Mouse (Mus musculus) CD4-positive helper T cell, adult 2 months (primary cell): ENCODE data around the gene Srebf1.
A peak's percentile ranks its signal among the peaks of the same experiment; 100 is the strongest.

ENCODE experiments used
- DNase-seq: peaks from one replicate; pipeline ENCODE4 v3.0.0-alpha.2; 2012; ENCODE audit warnings: low read depth, missing footprints, low spot score

Srebf1 gene

DNA sequence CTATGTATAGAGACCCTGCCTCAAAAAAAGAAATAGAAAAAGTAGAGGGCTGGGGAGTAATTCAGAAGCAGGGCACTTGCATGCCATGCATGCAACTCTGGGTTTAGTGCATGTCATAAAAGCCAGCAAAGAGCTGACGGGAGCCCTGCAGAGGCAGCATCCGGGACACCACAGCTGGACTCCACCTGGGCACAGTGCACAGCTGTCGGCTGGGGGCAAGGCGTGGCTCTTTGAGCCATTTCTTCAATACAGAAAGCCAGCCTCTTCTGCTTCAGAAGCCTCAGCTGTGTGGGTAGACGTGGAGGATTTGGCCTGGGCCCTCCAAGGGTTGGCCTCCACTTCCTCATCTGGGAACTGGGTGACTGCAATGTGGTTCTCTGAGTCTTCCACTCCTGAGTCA is 13.0 kb upstream of the Srebf1 start:
- DNase-seq = no peak

DNA sequence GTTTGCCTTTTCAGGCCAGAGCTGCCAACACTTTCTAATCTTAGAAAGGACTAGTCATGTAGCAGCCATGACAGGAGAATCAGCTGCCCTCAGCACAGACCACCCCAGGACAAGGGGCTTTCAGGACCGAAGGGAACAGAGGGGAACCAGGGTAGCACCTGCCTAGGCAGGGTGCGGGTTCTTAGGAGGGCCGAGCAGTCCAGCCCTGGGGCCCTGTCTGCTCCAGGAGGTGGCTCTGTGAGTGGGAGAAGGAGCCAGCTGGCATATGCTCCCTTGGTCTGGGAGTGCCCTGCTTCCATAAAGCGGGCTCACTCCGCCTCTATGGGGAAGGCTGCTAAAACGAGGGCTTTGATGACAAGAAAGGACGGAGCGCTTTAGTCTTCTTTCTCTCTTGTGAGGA is 10.9 kb upstream of the Srebf1 start:
- no peak for DNase-seq

DNA sequence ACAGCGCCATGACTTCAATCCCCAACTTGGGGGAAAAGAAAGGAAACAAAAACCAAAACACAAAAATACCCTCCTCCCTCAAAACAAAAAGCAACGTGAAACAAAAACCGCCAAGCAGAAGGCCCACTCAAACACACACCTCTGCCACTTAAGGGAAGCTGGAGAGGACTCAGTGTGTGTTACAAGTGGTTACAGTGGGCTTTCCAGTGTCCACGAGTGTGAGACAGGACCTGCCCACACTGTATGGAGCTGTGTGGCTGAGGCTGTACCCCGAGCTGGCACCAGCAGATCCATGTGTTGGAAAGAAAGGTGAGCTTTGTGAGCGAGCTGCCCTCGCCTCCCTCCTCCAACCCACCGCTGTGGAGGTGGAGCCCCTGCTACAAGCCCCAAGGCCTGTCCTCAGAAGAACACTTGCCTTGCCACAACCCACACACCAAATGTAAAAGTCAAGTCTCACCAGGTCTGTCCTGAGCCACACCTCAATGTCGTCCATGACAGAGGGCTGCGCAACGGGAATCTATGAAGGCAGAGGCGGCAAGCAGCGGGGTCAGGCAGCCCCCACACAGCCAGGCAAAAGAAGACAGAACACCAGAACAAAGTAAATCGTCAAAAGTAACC is 10.2 kb upstream of the Srebf1 start:
- no peak for DNase-seq

DNA sequence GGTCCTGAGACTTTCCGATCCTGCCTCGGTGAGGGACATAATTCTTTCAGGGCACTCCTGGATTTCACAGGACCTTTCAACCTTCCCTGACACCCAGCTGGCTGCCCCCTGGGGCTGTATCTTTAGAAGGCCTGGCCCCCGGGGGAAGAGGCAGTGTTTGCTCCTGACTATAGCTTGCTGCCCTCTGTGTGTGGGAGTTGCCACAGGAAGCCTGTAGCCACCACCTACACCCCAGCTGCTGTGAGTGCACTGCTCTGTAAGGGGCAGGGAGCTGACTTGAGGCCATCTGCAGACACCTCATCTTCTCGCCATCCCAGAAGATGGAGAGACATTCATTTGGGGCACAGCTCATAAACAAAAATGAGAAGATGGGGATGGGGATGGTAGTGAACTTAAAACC is 9.6 kb upstream of the Srebf1 start:
- DNase-seq = peak; percentile 36

DNA sequence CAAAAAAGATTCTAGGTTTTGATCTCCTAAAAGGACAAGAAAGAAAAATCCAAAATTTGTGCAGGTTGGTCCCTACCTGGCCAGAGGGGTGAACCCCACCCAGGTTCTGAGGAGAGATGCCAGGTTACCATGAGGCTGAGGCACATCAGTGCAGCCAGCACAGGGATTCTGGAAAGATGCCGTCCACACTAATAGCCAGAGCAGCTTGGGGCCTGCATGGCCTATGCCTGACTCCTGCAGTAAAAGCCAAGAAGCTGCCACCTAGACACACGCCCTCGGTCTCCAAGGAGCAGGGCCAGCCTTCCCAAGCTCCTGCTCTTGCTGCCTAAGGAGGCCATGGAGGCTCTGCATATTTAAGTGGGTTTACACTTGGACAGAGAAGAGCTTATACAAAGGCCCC is 8.9 kb upstream of the Srebf1 start:
- no peak for DNase-seq

DNA sequence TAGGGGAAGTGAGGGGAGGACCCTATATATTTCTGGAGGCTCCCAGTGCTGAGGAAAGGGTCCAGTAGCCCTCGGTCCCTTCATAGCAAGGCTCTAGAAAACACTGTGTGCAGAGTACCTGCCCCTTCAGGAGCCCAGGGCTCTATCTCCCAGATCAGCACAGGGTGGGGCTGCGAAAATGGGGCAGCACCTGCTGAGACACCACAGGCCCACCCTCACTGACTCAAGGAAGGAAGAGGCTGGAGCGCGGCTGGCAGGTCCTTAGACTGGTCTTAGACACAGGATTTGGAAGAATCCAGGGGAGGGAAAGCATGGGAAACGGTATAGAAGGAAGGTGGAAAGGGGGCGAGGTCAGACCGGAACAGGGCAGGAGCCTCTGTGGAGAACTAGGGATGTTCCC is 8.1 kb upstream of the Srebf1 start:
- DNase-seq = no peak

DNA sequence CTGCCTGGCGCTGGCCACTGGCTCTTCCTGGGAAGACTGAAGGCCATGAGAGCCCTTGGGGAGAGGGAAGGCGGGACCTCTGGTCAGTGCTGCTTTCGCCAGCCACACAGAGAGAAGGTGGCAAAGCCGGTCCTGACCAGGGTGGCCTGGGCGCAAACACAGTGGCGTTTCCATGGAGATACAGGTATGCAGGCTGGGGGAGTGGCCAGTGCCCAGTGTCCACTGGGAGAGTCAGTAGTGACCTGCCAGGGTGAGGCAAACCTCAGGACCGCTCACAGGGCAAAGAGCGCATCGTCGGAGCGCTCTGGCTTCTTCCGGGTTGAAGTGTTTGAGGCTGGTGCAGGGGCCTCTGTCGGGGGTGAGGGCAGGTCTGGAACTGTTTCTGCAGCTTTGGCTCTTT is 7.4 kb upstream of the Srebf1 start:
- no peak for DNase-seq

DNA sequence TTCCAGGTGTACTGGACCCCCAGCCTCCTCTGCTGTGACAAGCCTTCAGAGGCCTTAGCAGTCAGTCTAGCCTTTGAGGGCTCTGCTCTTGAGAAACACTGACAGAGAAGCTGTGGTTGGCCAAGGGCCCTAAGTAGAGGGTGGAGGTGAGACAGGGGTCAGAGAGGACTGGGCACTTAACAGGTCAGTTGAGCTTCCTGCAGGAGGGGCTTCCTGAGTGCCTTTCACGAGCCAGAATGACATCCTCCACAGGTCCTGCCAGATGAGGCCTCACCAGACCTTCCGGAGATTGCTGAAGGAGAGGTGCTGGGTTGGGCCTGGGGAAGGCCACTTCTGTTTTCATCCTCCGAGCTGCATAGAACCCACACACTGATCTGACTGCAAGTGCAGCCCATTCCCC is 6.1 kb upstream of the Srebf1 start:
- no peak for DNase-seq

DNA sequence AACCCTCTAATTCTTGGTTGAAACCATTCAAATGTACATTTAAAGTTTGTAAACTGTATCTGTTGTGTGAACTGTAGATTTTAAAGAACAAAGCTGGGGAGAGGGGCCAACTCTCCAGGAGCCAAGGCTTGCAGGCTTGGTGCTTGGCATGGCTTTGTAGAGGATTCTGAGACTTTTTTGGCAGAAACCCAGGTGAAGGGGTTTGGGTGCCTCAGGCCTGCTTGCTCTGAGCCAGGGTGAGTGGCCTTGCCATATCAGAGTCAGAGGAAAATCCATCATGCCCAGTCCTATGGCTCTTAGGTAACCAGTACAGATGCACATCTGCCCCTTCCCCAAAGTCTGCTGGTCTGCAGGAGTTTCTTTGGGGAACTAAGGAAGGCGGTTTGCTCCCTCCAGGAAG is 3.5 kb upstream of the Srebf1 start:
- DNase-seq = no peak

DNA sequence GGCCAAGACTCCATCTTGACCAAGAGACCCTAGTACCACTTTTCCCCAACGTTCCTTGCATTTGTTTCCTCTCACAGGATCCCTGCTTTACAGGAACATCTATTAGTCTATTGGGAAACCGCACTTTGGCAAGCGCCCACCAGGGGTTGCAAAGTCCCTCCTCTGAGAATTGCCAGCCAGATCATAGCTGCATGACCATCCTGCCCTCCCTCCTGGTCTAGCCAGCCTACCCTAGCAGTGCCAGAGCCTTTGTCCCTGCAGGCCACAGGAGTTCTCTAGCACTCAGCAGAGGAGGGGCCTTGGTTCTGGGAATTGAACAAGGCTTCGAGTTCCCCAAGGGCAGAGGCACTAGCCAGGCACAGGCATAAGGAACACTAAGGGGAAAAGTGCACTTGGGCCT is 2.3 kb upstream of the Srebf1 start:
- no peak for DNase-seq

DNA sequence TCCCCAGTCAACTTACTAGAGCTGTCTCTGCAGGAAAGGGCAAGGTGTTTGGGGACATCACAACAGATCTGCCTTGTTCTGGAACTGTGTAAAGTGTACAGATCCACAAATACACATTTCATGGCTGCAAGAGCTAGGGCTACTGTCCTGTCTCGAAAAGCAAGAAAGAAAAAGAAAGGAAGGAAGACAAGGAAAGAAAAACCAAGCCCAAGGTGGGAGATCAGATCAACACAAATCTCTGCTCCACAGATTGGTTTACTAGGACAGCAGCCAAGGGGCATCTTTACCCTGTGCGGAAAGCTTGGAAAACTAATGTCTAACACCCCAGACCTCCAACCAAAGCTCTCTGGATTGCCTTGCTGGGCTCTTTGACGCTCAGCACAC is 304 bp downstream of the Srebf1 start:
- no peak for DNase-seq

DNA sequence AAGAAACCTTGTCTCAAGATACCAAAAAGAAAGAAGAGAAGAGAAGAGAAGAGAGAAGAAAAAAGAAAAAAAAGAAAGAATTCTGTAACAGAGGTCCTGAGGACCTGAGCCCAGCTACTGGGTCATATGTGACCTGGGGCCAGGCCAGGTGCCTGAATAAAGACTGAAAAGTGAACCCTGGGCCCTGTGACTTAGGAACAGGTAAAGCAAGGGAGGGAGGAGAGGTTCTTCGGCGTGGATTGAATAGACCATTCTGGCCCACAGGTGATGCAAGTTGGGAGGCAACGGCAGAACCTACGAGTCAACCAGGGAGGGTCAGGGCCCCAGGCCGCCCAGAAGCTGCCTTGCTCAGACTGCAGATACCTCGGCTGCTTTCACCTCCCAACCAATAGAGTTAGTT is 956 bp downstream of the Srebf1 start:
- DNase-seq = no peak

DNA sequence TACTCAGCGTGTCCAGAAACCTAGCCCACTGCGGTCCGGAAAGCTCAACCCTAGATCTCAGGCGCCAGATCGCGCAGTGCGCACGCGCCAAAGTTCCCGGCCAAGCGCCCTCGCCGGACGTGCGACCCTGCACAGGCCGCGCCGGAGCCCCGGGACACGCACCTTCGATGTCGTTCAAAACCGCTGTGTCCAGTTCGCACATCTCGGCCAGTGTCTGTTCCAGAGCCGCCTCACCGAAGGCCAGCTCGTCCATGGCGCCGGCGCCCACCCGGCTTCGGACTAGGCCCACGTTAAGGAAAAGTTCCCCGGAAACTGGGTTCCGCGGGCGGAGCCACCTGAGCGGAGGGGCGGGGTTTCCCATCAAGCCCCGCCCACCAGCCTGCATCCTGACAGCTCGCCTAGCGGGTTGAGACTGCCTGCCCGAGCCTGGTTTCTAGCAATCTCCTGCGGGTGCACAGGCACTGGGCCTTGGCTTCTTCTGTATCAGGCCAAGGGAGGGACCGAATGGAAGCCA is 2.0 kb downstream of the Srebf1 start:
- DNase-seq = peak; percentile 95

DNA sequence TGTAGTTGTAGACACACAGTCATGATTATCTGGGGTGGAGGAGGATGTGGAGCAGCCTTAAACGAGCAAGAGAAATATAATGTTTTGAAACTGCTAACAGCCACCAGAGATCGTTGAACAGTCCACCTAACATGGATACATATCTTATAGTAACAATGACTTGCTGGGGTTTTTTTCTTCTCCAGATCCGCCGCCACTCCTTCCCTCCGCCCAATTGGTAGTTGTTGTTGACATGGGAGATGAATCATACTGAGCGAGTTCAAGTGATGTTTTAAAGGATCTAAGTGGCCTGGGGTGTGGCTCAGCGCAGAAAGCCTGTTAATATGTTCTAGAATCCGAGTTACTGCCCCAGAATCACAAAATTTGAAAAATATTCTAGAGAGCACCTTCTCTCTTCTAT is 2.8 kb downstream of the Srebf1 start:
- peak; percentile 66 for DNase-seq

DNA sequence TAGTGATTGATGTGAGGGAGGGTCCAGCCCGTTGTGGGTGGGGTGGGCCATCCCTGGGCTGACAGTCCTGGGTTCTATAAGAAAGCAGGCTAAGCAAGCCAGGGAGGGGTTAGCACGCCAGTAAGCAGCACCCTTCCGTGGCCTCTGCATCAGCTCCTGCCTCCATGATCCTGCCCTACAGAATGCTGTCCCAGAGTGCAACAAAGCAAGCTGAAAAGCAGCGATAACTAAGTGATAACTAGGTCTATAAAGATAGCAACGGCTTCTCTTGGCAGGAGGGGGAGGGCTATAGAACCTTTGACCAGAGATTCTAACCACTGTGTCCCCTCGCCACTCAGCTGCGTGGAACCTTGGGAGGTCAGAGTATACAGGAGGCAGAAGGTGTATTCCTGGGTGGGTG is 4.9 kb downstream of the Srebf1 start:
- DNase-seq = no peak

DNA sequence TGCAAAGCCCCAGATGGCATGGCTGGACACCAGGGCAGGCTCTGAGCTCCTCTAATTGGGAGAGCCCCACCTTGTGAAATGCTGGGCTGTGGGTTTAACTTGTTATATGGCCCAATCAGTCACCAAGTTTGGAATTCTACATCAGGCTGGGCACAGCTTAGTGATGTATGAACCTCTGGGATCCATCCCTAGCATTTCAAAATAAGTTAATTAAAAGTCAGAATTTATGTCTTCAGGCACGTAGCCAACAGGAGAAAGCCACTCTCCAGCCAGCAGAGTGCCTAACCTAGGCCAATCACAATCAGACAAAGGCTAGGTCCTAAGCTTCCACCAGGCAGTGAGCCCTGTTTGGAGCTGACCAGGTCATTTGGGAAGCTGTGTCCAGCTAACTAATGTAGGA is 5.7 kb downstream of the Srebf1 start:
- no peak for DNase-seq

DNA sequence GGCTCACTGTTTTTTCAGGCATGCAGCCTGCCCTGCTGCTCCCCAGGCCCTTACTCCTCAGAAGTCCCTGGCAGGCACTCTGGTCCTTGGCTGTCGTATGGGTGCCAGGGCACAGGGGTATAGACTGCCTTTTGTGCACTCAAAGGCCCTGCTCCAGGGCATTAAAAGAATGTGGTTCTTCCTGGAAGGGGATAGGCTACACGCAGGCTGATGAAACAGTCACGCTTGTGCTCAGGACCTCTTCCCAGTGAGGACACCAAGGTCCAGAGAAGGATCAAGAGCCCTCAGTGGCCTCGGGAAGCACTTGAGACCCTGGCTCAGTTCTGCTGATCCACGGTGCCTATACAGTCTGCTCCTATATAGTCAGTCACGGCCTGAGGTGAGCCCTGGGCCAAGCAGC is 9.1 kb downstream of the Srebf1 start:
- DNase-seq = no peak

DNA sequence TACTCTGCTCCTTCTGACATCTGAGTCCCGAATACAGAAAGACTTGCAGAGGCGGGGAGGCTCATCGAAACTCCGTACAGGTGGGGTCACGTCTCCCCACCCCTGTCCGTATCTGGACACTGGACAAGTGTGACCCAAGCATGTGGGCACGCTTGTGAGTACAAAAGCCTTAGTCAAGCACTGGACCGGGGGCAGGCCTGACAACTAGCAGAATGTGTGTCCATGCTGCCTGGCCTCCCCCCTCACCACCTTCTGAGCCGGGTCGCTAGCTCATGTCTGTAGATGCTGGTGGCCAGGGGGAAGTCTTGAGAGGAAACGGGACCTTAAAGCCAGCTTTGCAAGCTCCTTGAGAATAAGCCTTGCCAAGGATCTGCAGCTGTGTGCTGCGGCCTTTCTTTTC is 10.6 kb downstream of the Srebf1 start:
- no peak for DNase-seq

DNA sequence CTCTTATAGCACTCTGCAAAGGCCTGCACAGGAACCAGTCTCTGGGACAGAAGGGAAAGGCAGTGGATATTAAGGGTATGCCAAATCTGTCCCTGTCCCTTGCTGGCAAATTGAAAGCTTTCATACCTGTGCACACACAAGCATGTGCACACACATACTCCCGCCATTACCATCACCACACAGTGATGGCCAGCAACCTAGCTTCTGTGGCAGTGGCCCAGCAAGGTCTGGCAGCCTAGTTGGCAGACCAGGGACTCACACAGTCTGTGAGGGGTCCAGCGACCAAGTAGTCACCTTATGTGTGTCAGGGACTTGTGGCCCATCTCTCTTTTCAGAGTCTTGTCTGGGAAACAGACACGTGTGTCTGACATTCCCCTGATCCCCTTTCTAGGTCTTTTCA is 11.2 kb downstream of the Srebf1 start:
- no peak for DNase-seq

DNA sequence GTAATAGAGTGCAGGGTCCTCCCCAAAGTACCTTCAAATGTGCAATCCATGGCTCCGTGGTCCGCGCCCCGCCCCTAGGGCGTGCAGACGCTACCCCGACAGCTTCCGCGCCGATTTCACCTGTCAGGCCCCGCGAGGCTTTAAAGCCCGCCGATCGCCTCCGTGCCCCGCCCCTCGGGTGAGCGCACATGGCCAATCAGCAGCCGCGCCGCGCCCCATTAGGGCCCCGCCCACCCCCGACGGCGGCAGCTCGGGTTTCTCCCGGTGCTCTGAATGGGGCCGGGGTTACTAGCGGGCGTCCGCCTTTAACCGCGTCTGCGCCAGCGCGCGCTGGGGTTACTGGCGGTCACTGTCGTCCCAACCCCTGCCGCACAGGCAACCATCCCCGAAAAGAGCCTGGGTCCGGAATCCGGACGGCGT is 12.1 kb downstream of the Srebf1 start:
- DNase-seq = peak; percentile 96

DNA sequence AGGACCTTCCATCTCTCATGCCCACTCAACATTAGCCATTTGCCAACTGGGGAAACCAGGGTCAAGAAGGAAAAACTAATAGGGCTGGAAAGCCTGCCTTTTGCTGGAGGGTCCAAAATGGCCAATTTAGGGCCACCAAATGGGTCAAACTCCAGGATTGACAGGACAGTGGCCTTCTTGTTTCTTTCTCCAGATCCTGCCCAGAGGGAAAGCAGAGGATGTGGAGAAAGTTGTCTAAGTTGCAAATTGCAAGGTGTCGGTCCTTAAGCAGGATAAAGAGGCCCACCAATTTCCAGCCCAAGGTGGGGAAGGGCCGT is 12.5 kb downstream of the Srebf1 start:
- no peak for DNase-seq

DNA sequence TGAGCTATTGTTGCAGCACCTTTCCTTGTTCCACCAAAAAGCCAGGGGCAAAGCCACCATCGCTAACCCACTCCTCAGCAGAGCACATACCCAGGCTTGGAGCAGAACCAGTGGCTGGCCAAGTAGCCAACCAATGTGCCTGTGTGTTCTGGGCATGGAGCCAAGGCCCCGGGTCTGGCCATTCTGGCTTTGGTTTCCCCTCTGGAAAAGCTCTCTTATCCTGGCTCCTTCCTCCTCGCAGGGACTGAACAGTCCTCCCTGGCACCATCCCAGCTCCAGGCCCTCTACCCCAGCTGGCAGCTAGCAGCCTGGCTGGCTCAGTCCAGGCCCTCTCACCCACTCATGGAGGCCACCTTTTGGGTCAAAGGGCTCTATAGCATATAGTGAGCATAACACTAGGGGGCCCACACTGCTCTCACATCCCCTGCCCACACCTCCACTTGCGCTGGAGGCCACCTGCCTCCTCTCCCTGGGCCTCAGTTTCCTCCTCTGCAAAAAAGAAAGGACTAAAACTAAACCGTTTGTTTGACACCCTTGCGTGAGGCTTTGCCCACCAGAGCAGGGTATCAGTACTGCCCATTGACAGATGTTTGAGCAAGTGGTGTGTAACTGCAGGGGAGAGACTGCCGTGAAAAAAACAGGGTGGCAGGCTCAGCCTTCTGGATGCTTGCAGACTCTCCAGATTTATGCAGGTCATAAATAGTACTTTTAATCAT is 13.0 kb downstream of the Srebf1 start:
- no peak for DNase-seq

DNA sequence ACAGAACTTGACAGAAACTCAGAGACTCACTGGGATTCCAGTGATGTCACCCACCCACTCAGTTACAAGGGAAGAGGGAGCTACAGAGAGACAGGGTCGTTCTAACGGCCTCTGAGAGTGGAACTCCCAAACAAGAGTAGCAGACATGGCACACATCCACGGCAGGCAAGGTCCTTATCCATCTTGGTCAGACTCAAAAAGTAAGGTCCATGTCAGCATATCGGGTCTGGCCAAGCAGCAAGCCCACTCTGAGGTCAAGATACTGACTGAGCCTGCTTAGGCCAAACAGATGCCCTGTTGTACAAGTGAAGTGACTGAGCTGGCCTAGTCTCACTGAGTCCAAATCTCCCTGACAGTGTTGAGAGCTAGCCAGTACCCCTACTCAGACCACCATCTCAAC is 13.7 kb downstream of the Srebf1 start:
- no peak for DNase-seq

DNA sequence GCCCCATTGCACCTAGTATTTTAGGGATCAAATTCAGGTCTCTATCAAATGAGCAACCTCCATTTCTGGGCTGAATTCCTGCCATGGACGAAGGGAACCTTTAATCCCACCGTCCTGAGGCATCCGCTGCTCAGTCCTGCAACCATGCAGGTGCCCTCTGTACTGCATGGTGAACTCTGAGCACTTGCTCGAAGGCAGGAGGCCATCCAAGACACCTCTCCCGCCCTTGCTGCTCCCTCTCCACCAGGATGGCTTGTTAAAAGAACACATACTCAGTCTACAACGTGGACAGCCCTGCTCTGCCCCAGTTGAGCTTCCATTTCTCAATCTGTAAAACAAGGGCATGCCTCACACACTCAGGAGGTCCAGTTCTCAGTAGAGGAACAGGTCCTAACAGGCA is 14.2 kb downstream of the Srebf1 start:
- no peak for DNase-seq
